Mouse (Mus musculus) midbrain, postnatal 0 days (tissue): ENCODE measurements around the gene Syt5. TPM values are rescaled to one million over a fixed set of nuclear protein-coding genes. Genes with fewer than 3 reads are reported as not detected.
"Not testable (repeated sequence)": the region's sequence is repeated elsewhere in the genome, so short reads cannot be mapped to it uniquely, and the experiment has no call there.

ENCODE experiments used
- ATAC-seq: fragments of 200-750 bp; cut with Nextera tagmentation; 2 replicates; pipeline ENCODE4 v1.8.0; 2017; ENCODE audit warnings: moderate number of reproducible peaks, mild to moderate bottlenecking, moderate TSS enrichment, moderate library complexity; ENCODE audit not compliant: low FRiP score
- DNase-seq: peaks from one replicate; pipeline ENCODE4 v3.0.0-alpha.2; 2015; ENCODE audit warnings: low spot score
- H3K27ac ChIP-seq: fragments of 300-500 bp; sonication (generic); 2 replicates; pipeline ENCODE4 v1.5.1; 2014; ENCODE audit warnings: low read depth, mild to moderate bottlenecking, low read length, mixed read lengths
- H3K27me3 ChIP-seq: fragments of 300-500 bp; sonication (generic); 2 replicates; pipeline ENCODE4 v1.6.1; 2014; ENCODE audit warnings: low read length, control low read depth, mixed read lengths; ENCODE audit not compliant: insufficient read depth
- H3K36me3 ChIP-seq: fragments of 300-500 bp; sonication (generic); 2 replicates; pipeline ENCODE4 v1.6.1; 2014; ENCODE audit warnings: low read length, control low read depth, mixed read lengths; ENCODE audit not compliant: insufficient read depth
- H3K4me1 ChIP-seq: fragments of 300-500 bp; sonication (generic); 2 replicates; pipeline ENCODE4 v1.6.1; 2014; ENCODE audit warnings: mild to moderate bottlenecking, control low read depth, antibody characterized with exemption, low read length, mixed read lengths; ENCODE audit not compliant: insufficient read depth
- H3K4me2 ChIP-seq: fragments of 300-500 bp; sonication (generic); 2 replicates; pipeline ENCODE4 v1.6.1; 2014; ENCODE audit warnings: low read depth, mild to moderate bottlenecking, low read length, mixed read lengths; ENCODE audit not compliant: poor library complexity, severe bottlenecking
- H3K4me3 ChIP-seq: fragments of 300-500 bp; sonication (generic); 2 replicates; pipeline ENCODE4 v1.5.1; 2014; ENCODE audit warnings: low read depth, mild to moderate bottlenecking, low read length, moderate library complexity
- H3K9ac ChIP-seq: fragments of 300-500 bp; sonication (generic); replicated peaks from 2 replicates; pipeline ENCODE4 v1.6.1; 2014; ENCODE audit warnings: mild to moderate bottlenecking, low read length, moderate library complexity, mixed read lengths; ENCODE audit not compliant: poor library complexity, severe bottlenecking
- H3K9me3 ChIP-seq: fragments of 300-500 bp; sonication (generic); 2 replicates; pipeline ENCODE4 v1.6.1; 2016; ENCODE audit warnings: low read length, control low read depth
- CTCF ChIP-seq: IDR thresholded peaks from 2 replicates; pipeline ENCODE4 v1.5.1; 2016; ENCODE audit warnings: antibody characterized with exemption, mild to moderate bottlenecking
- WGBS: fragments of 180-500 bp; shearing (Covaris S2); extraction: QIAGEN DNeasy Blood & Tissue Kit; methylation state at CpG from one replicate; pipeline ENCODE4 v1.1.7; 2014; 5-methylcytosine and 5-hydroxymethylcytosine counted together
- polyA plus RNA-seq: library from polyadenylated mRNA; unstranded; fragments of >200 nt; fragmentation: Nextera tagmentation; extraction: Ambion mirVana; gene quantifications from 2 replicates; pipeline ENCODE4 v1.2.1, GENCODE M21; 2015
- total RNA-seq: library from RNA; depleted of rRNA; stranded (reverse); fragments of >200 nt; gene quantifications from 2 replicates; pipeline ENCODE4 v1.2.3, GENCODE M21; 2014

Gene Syt5
- total and polyA plus RNA-seq, 2 experiments from 2014 or later: 84.7 to 194 TPM

GRCm38 (mm10) chr7:4526341-4527301 is 20.7 kb downstream of the Syt5 start:
- 23% methylated on average over 40 of the region's 40 CpGs for WGBS
- ATAC-seq: peak; percentile 89

GRCm38 (mm10) chr7:4524212-4524922 is 23.0 kb downstream of the Syt5 start, which contains the start of gene Tnni3:
Tnni3 (minus strand) TSS chr7:4524229.
- 72% methylated on average over 15 of the region's 15 CpGs for WGBS
- ATAC-seq, H3K27me3 ChIP-seq, H3K9ac ChIP-seq, H3K4me1 ChIP-seq, H3K27ac ChIP-seq, H3K4me3 ChIP-seq, H3K36me3 ChIP-seq, H3K4me2 ChIP-seq, H3K9me3 ChIP-seq: not testable (repeated sequence)
- peak; percentile 77 for TF ChIP-seq CTCF
- peak; percentile 74 for DNase-seq

More at GRCm38 (mm10) chr7:4526341-4527301, 20.7 kb downstream of the Syt5 start:
- TF ChIP-seq CTCF: peak; percentile 87
- H3K27me3 ChIP-seq: 0 out of 2 replicates have a peak, but pooled peaks cover 1% of the 10 kb centered on the region
- H3K36me3 ChIP-seq: no peaks in the 10 kb centered on the region
- peak overlapping the region; percentile 53 for H3K4me2 ChIP-seq
- peaks cover 4% of the 10 kb centered on the region; the same call in 1 of the 2 replicates for H3K4me1 ChIP-seq
- H3K4me3 ChIP-seq: peak overlapping the region; percentile 25
- H3K27ac ChIP-seq: no peak overlapping the region
- no peaks in the 10 kb centered on the region for H3K9me3 ChIP-seq
- peak; percentile 92 for DNase-seq
- peak overlapping the region; percentile 50 for H3K9ac ChIP-seq

- H3K4me2 ChIP-seq: no peak overlapping the region
- no peak for TF ChIP-seq CTCF
- H3K27ac ChIP-seq: no peak overlapping the region
- no peaks in the 10 kb centered on the region for H3K9me3 ChIP-seq
- H3K4me1 ChIP-seq: peaks cover 4% of the 10 kb centered on the region; the same call in 1 of the 2 replicates
- WGBS: 93% methylated on average over 33 of the region's 33 CpGs
- DNase-seq (no peak), ATAC-seq (no peak)
- no peak overlapping the region for H3K9ac ChIP-seq
- H3K4me3 ChIP-seq: no peak overlapping the region
- no peaks in the 10 kb centered on the region for H3K36me3 ChIP-seq
- 0 out of 2 replicates have a peak, but pooled peaks cover 2% of the 10 kb centered on the region for H3K27me3 ChIP-seq
Measured at GRCm38 (mm10) chr7:4523205-4524130, 23.9 kb downstream of the Syt5 start.

- no peak for TF ChIP-seq CTCF
- 0 out of 2 replicates have a peak, but pooled peaks cover 2% of the 10 kb centered on the region for H3K27me3 ChIP-seq
- no peak for ATAC-seq
- peaks cover 4% of the 10 kb centered on the region; the same call in 1 of the 2 replicates for H3K4me1 ChIP-seq
- no peak overlapping the region for H3K27ac ChIP-seq
- H3K9me3 ChIP-seq: no peaks in the 10 kb centered on the region
- 77% methylated on average over 6 of the region's 6 CpGs for WGBS
- no peaks in the 10 kb centered on the region for H3K36me3 ChIP-seq
- DNase-seq: no peak
- no peak overlapping the region for H3K4me3 ChIP-seq
- H3K4me2 ChIP-seq: no peak overlapping the region
- no peak overlapping the region for H3K9ac ChIP-seq
Measured at GRCm38 (mm10) chr7:4522292-4522691, 25.0 kb downstream of the Syt5 start.
